Mouse (Mus musculus) embryonic fibroblast, embryonic 13.5 days (primary cell): ENCODE measurements around the gene Parvb. TPM values are rescaled to one million over a fixed set of nuclear protein-coding genes. Genes with fewer than 3 reads are reported as not detected.

ENCODE experiments used
- H3K27ac ChIP-seq: 2 replicates; pipeline ENCODE4 v1.5.1; 2012; ENCODE audit warnings: low read length, control low read depth, inconsistent platforms; ENCODE audit not compliant: insufficient read depth
- H3K4me1 ChIP-seq: 2 replicates; pipeline ENCODE4 v1.6.1; 2011; ENCODE audit warnings: low read length; ENCODE audit not compliant: control insufficient read depth, insufficient read depth
- H3K4me3 ChIP-seq: 2 replicates; pipeline ENCODE4 v1.5.1; 2011; ENCODE audit warnings: mild to moderate bottlenecking, control low read depth, low read length; ENCODE audit not compliant: insufficient read depth
- CTCF ChIP-seq: IDR thresholded peaks from 2 replicates; pipeline ENCODE4 v1.5.1; 2011; ENCODE audit warnings: mild to moderate bottlenecking, control low read depth, low read length, moderate library complexity, borderline replicate concordance; ENCODE audit not compliant: insufficient read depth
- POLR2A ChIP-seq: IDR thresholded peaks from 2 replicates; pipeline ENCODE4 v1.6.1; 2011; ENCODE audit warnings: low read depth, mild to moderate bottlenecking, control low read depth, low read length, moderate library complexity
- polyA plus RNA-seq: library from polyadenylated mRNA; stranded (reverse); fragments of >200 nt; gene quantifications from 2 replicates; pipeline ENCODE4 v1.2.4, GENCODE M21; 2011; ENCODE audit warnings: low read depth; ENCODE audit not compliant: missing spikeins, insufficient read length

Gene Parvb
- polyA plus RNA-seq, 1 experiment, result 4.2 TPM

- Histone ChIP-seq H3K4me1 (no peaks in the 10 kb centered on the region), H3K4me3 (no peak overlapping the region), H3K27ac (no peak overlapping the region)
- TF ChIP-seq CTCF (no peak), POLR2A (no peak)
Measured at GRCm38 (mm10) chr15:84312878-84313565, 81.2 kb downstream of the Parvb start.

- Histone ChIP-seq H3K4me1 (no peaks in the 10 kb centered on the region), H3K4me3 (no peak overlapping the region), H3K27ac (no peak overlapping the region)
- TF ChIP-seq CTCF (no peak), POLR2A (no peak)
Measured at GRCm38 (mm10) chr15:84313566-84313878, 81.7 kb downstream of the Parvb start.

- TF ChIP-seq CTCF (no peak), POLR2A (no peak)
- Histone ChIP-seq H3K4me1 (no peaks in the 10 kb centered on the region), H3K27ac (no peak overlapping the region), H3K4me3 (no peak overlapping the region)
Measured at GRCm38 (mm10) chr15:84314420-84315080, 82.7 kb downstream of the Parvb start.

- no peak for TF ChIP-seq POLR2A
- TF ChIP-seq CTCF, result no peak
- Histone ChIP-seq H3K4me1 (no peaks in the 10 kb centered on the region), H3K27ac (no peak overlapping the region), H3K4me3 (no peak overlapping the region)
Measured at GRCm38 (mm10) chr15:84315276-84316046, 83.6 kb downstream of the Parvb start.

GRCm38 (mm10) chr15:84319393-84319792 lies 87.5 kb downstream of the Parvb start:
- no peak overlapping the region for H3K4me3 ChIP-seq
- no peaks in the 10 kb centered on the region for H3K4me1 ChIP-seq
- TF ChIP-seq CTCF (no peak), POLR2A (no peak)
- no peak overlapping the region for H3K27ac ChIP-seq

GRCm38 (mm10) chr15:84321544-84322174 lies 89.8 kb downstream of the Parvb start:
- no peak for TF ChIP-seq CTCF
- TF ChIP-seq POLR2A, result no peak
- H3K27ac ChIP-seq, result no peak overlapping the region
- H3K4me3 ChIP-seq, result no peak overlapping the region
- H3K4me1 ChIP-seq, result peaks cover 3% of the 10 kb centered on the region; the same call in 1 of the 2 replicates

- peaks cover 3% of the 10 kb centered on the region; the same call in 1 of the 2 replicates for H3K4me1 ChIP-seq
- no peak within 1 kb of the TSS for H3K4me3 ChIP-seq
- no peak within 1 kb of the TSS for H3K27ac ChIP-seq
- TF ChIP-seq CTCF (no peak), POLR2A (no peak)
Measured at GRCm38 (mm10) chr15:84323966-84324869, 92.4 kb downstream of the Parvb start, which contains the start of gene Parvg. Gene Parvg (plus strand): TSS chr15:84324026.

GRCm38 (mm10) chr15:84324870-84325553 lies 93.2 kb downstream of the Parvb start:
- no peak overlapping the region for H3K27ac ChIP-seq
- no peak for TF ChIP-seq CTCF
- TF ChIP-seq POLR2A, result no peak
- no peak overlapping the region for H3K4me3 ChIP-seq
- H3K4me1 ChIP-seq, result peaks cover 3% of the 10 kb centered on the region; the same call in 1 of the 2 replicates
